Mouse (Mus musculus): ENCODE results near the gene Chat.
"Not testable (repeated sequence)": the region's sequence is repeated elsewhere in the genome, so short reads cannot be mapped to it uniquely, and the experiment has no call there.

Chat gene

GRCm38 (mm10) chr14:32452552-32452951 is 13.2 kb downstream of the Chat start:
- DNase-seq (ENCODE audit: low spot score) = no peak

DNA sequence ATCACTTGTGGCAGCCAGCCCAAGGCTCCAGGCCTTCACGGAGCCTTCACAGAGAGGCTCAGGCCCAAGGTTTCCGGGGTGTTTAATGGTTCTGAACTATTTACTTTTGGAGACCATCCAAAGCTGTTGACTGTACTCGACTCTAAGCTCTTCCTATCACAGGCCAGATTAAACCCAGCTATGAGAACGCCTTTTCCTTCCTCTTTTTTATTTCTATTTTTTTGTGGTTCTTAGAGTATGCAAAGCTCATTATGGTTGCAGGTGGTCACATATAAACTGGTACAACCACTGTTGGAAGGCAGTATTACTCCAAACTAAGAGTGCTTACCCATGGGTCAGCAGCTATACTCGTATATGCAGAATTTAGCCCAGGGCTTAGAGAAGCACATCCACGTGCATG is 18.8 kb downstream of the Chat start:
- no peak for DNase-seq (ENCODE audit: low spot score)

DNA sequence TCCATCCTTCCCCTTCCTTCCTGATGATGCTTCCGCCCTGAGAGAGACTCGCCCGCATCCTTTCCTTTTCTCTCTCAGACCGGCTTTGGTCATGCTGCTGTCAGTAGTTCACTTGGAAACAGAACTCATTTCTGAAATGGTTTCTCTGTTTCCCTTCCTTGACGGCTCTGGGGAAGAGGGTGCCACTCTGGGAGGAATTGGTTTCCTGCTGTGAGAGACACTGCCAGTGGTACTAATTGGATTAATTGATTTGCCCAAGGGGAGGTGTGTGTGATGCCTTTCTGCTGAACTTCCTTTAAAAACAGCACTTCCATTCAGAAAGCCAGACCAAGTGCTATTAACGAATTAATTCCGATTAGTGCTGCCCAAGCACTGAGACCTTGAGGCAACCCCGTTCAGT is 22.3 kb downstream of the Chat start:
- no peak for DNase-seq (ENCODE audit: low spot score)

DNA sequence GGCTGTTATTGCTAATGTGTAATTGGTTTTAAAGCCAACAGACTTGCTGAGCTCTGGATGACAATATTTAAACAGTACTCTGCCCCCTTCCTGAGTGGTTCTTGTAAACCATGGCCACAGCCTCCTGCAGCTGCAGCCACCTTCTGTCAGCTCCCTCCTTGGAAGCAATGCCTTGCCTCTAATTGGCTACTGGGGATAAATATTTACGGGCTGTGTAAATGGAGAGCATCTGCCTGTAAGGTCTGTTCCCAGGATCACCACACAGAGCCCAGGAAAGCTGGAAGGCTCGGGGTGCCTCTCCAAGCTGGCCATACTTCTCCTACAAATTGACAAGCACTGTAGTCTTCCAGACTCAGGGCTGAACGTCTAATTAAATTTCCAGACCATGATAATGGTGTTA is 26.0 kb downstream of the Chat start:
- no peak for DNase-seq (ENCODE audit: low spot score)

GRCm38 (mm10) chr14:32439316-32439715 is 26.5 kb downstream of the Chat start:
- DNase-seq (ENCODE audit: low spot score) = no peak

DNA sequence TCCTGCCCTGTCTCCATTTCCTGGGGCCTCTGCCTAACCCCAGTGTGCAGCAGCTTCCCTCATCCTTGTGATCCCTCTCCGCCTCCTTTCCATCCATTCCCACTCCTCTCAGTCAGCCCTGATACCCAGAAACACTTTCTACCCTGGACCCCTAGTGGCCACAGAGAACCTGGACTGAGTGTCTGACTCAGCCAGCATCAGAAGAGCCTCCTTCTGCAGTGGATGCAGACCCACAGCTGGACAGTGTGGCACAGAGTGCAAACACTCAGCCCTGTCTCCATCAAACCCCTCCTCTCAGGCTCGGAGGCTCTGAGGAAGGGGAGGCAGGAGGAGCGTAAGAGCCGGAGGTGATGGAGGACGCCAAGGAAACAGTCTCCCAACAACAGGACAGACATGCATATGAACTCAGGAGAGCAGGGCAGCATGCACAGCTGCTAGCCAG is 28.4 kb downstream of the Chat start:
- no peak for DNase-seq (ENCODE audit: low spot score)

DNA sequence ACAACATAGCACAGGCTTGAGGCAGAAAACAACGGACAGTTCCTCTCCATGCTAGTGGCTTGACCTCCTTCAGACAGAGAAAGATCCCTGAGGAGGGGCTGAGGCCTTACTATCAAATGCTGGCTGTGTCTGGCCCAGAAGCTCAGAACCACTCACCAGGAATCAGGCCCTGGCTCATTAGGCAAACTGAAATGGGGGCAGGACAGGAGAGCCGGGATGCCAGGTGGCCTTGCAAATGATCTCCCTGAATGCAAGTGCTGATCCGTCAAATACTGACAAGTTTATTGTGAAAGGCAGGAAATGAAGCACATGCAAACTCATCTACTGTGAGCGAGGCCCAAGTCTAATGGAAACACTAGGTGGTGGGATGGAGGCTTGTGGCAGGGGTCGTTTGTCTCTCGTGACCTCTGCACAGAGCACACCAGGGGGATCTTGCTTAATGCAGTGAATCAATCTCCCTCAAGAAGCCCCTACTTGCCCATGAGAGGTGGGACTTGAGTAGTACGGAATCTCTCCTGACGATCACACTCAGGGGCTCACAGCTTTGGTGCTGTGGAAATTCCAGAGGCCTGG is 36.7 kb downstream of the Chat start:
- DNase-seq (ENCODE audit: low spot score) = no peak

DNA sequence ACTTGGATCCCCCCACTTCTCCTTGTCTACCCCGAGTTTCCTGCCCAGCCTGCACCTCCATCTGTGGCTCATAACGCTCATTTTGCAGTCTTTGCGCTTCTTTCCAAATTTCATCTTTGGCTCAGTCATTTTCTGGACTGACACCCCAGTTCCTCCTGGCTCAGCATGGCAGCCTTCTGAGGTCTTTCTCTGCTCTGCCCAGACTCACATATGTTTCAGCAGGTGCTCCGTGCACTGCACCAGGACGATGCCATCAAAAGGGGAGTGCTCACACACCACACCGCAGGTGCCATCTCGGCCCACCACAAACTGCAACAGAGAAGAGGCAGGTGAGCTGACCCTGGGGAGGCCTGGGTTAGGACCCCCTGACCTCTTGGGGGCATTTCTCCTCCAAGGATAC is 41.8 kb downstream of the Chat start:
- no peak for DNase-seq (ENCODE audit: low spot score)

- DNase-seq (ENCODE audit: low spot score) = no peak
Measured at GRCm38 (mm10) chr14:32418747-32419146, 47.0 kb downstream of the Chat start.

- no peak for DNase-seq (ENCODE audit: low spot score)
Measured at GRCm38 (mm10) chr14:32412075-32412474, 53.7 kb downstream of the Chat start.

GRCm38 (mm10) chr14:32410084-32410483 is 55.7 kb downstream of the Chat start:
- no peak for DNase-seq (ENCODE audit: low spot score)

- DNase-seq (ENCODE audit: low spot score) = not testable (repeated sequence)
Measured at GRCm38 (mm10) chr14:32405399-32405798, 60.4 kb downstream of the Chat start.

- no peak for DNase-seq (ENCODE audit: low spot score)
Measured at GRCm38 (mm10) chr14:32388196-32388595, 77.6 kb downstream of the Chat start, which contains the start of gene 1700024G13Rik. Gene 1700024G13Rik, minus strand, starts transcription at chr14:32388391.

DNA sequence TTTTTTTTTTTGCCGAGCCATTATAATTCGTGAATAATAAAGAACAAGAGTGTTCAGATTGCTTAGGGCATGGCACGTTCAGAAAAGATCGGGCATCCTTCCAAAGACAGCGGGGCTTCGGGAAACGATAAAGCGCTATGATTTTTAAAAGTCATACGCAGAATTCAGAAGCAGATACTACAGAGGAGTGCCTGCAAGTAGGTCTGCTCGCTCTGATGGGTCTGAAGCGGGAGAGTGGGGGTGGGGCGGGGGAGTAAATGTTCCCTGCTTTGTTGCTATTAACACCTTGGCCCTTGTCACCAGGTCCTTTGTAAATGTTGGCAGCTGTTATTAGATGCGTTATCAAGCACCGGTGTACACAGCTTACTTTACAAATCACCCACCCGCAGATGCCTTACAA is 84.2 kb downstream of the Chat start:
- no peak for DNase-seq (ENCODE audit: low spot score)

- DNase-seq (ENCODE audit: low spot score) = no peak
Measured at GRCm38 (mm10) chr14:32381066-32381465, 84.7 kb downstream of the Chat start.

- DNase-seq (ENCODE audit: low spot score) = no peak
Measured at GRCm38 (mm10) chr14:32380099-32380480, 85.7 kb downstream of the Chat start.

- no peak for DNase-seq (ENCODE audit: low spot score)
Measured at GRCm38 (mm10) chr14:32379395-32380098, 86.2 kb downstream of the Chat start.

- DNase-seq (ENCODE audit: low spot score) = no peak
Measured at GRCm38 (mm10) chr14:32372510-32372909, 93.3 kb downstream of the Chat start.

- no peak for DNase-seq (ENCODE audit: low spot score)
Measured at GRCm38 (mm10) chr14:32369756-32370155, 96.0 kb downstream of the Chat start.

DNA sequence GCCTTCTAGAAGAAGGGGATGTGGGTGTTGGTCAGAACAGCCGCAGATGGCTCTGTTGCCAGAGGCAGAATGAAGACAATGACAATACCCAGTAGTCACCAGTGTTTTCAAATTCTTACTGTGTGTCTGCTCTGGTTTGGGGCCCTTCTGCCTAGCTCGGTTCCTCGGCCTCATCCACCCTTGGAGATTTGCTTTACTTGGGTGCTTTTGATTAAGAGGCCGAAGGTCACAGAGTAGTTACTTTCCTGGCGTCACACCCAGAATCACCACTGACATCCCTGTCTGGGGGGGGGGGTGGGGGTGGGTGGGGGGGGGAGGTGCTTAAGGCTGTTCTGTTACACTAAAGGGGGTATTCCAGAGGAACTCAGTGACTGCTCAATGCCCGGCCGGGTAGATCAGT is 101.4 kb downstream of the Chat start:
- DNase-seq (ENCODE audit: low spot score) = no peak

Data from urinary bladder, postnatal 25 days (tissue).